Mouse (Mus musculus) 3T3-L1 (cell line): Measurements from ENCODE around the gene Tepsin.
A peak's percentile ranks its signal among the peaks of the same experiment; 100 is the strongest.

Source experiments
- DNase-seq: peaks from one replicate; pipeline ENCODE4 v3.0.0-alpha.2; 2015; ENCODE audit warnings: low read depth, low spot score

Tepsin gene

DNA sequence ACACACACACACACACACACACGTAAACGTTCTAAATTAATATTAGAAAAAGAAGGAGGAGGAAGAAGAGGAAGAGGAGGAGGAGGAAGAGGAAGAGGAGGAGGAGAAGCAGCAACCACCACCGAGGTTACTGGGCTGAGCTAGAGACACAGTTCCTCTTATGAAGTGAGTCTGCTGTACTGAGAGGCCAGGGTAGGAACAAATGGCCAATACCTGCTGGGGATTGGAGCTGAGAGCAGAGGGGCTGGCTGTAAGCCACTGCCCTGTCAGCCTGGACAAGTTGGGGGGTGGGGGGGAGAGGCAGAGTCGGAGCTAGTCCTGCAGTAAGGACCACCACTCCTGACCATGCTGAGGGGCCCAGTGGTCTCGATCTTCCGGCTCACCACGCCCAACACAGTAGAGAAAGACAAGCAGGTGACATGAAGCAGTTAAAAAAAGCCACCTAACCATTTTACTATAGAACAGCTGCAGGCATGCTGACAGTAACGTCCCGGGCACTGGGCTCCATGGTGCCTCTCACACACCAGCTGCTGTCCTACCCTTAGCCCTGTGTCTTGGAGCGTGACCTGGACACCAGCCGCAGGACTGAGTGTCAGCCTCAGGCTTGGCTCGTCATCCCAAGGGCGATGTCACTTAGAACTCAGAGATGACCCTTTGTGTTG lies 34.4 kb downstream of the Tepsin start:
- DNase-seq: no peak

DNA sequence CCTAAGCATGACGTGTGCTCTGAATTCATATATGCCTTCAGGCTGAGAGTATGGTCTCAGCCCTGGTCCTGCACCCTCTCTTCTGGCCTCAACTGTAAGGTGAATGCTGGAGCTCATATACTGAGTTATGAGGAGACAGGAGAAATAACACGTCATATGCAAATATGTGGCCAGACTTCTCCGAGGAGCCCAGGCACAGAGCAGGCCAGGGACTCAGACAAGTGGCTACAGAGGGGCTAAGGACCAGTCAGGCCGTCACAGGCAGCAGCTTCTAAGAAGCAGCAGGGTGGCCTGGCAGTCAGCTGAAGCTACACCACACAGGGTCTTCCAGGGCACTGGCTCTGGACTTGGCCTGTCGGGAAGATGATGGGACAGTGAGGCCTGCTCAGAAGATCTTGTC lies 35.2 kb downstream of the Tepsin start:
- no peak for DNase-seq

DNA sequence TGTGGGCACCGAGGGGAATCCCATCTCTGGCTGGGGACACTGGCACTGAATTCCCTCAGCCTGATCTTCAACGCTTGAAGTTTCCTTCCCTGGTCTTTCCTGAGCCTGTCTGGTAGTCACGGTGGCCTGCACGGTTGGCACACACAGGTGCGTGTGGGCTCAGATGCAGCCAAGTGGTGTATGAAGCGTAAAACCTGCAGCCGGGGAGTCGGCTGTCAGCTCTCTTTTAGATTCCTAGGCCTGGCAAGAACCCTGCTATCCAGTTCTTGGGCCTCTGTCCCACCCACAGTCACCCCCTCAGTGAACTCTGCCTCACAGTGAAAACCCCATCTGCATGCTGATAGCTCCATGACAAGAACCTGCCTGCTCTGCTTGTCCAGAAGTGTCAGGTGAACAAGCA lies 37.9 kb downstream of the Tepsin start:
- DNase-seq: no peak

DNA sequence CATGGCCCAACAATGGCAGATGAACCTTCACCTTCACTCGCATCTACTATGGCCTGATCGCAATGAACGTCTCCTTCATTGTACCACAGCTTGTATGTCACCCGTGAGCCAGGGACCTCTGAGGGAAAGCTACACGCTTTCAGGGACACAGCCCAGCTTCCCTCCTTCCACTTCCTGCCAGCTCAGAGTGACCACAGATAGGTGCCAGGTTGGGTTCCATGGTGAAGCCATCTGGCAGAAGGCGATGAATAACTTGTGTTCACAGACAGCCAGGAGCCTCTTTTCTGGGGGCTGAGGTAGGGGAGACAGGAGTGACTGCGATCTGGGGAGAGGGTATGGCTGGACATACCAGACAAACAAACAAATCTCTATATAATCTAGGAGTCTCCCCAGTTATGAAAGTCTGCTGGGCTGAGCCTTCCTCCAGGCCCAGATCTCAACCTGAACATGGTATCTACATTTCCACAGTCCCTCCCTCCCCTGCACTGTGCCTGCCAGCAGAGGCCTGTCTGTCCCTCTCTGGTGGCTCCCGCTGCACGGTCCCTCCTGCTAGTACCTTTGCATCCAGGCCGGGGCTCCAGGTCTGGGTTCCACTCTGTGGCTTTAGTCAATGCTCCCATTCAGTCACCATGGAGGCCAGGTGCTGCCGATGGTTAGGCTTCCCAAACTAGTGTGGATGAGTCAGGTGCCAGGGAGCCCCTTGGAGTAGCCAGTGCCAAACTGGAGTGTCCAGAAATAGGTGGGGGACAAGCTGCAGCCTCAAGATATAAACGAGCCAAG lies 42.4 kb downstream of the Tepsin start:
- no peak for DNase-seq

DNA sequence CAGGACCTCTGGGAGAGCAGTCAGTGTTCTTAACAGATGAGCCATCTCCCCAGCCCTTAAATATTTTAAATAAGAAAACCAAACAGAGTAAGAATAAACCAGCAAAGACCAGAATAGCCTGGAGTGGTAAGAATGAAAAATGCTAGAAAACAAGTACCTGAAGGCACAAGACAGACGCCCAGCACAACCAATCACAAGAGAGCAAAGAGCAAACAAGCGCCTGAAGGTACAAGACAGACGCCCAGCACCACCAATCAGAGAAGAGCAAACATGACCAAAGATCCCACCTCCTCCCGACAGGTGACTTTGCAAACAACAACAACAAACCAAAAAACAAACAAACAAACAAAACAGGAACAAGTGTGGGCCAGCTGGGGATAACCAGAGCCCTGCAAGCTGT lies 44.7 kb downstream of the Tepsin start:
- no peak for DNase-seq

DNA sequence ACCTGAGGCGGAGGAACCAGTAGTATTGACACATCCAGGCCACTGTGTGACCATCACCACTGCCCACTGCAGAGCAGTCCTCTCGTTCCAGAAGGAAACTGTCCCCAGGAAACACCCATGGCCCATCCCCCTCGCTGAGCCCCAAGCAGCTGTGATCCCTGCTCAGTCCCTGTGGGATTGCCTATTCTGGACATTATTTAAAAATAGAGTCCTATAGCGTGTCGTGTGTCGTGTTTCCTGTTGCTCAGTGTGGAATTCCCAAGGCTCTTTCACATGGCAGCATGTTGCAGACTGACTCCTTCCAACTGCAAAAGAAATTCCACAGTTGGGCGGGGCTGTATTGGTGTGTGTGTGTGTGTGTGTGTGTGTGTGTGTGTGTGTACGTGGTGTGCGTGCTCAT lies 46.3 kb downstream of the Tepsin start:
- DNase-seq: no peak

DNA sequence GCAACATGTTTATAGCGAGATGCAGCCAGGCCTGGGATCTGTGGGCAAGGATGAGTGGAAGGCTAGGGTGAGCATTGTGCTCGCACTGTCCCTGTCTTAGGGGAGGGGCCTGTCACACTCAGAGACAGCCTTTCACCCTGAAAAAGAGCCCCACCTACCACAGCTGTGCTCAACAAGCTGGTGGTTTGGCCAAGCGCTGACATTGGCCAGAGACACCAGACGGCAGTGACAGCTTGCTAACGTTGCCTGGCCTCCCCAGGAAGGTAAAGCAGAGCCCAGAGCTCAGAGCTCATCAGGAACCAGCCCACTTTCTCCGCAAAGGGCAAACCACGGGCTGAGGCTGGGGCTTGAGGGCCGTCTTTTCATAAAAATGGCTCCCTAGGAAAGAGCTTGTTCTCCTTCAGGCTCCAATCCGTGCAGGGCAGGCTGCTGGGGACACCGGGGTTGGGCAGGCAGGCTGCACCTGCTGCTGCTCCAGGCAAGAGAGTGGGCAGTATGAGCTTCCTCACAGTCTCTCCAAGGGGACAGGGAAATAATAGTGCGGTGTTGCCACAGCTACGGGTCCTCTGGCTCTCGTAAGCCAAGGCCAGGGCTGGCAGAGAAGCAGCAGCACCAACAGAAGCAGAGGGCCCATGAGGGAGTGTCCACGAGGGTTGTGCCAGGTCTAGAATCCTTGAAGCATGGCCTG lies 47.3 kb downstream of the Tepsin start:
- no peak for DNase-seq

DNA sequence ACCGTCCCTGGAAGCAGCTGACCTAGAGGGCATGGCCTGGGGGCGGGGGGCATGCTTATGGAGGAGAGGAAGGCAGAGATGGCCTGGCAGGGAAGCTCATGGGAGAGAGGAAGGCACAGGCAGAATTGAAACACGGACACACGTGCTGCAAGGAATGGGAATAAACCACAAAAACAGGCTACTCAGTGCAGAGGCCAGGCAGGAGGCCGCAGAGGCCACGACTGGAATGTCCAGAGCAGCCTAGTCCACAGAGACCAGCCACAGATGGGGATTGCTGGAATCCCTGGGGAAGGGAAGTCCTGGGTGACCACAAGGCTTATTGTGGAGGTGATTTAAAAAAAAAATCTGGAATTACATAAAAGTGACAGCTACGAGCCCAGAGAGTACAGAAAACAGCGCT lies 49.5 kb downstream of the Tepsin start:
- peak; percentile 69 for DNase-seq

DNA sequence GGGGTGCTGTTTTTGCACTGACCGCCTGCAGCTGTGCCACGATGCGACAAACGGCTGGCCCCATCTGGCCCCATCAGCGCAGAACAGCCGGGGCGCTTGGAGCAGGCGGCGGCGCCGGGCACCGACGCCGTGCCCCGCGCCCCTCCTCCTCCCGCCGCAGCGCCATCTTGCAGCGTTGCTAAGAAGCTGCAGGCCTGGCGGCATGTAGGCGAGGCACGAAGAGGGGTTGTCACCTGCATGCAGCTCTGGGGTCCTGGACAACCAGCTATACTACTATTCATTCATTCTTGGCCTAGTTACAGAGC lies 50.3 kb downstream of the Tepsin start:
- DNase-seq: no peak

DNA sequence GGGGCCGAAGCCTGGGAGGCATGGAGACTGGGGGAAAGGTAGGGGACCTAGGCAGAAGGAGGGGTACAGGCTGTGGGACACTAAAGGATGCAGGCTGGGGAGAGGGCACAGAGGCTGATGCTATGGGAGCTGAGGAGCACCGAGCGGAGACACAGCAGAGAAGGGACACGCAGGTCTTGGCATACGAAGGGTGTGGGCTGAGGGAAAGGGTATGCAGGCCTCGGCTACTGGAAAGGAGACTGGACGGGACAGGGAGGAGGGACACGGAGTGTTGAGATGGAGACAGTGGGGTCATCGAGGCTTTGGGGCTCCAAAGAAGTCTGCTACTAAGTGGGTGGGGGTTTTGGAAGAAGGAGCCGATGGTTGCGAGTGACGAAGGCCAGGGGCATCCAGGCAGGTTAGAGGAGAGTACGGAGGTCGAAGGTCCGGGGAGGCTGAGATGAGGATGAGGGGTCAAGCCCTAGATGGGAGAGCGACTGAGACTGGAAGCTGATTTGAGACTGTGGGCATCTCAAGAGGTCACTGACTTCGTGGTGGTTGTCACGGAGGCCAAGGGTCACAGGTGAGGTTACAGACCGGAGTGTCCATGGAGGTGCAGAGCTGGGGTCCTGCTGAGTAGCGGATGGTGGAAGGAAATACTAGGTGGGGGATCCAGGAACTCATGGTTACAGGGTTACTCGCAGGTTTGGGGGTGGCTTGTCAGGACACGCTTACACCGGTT lies 50.8 kb downstream of the Tepsin start:
- no peak for DNase-seq

DNA sequence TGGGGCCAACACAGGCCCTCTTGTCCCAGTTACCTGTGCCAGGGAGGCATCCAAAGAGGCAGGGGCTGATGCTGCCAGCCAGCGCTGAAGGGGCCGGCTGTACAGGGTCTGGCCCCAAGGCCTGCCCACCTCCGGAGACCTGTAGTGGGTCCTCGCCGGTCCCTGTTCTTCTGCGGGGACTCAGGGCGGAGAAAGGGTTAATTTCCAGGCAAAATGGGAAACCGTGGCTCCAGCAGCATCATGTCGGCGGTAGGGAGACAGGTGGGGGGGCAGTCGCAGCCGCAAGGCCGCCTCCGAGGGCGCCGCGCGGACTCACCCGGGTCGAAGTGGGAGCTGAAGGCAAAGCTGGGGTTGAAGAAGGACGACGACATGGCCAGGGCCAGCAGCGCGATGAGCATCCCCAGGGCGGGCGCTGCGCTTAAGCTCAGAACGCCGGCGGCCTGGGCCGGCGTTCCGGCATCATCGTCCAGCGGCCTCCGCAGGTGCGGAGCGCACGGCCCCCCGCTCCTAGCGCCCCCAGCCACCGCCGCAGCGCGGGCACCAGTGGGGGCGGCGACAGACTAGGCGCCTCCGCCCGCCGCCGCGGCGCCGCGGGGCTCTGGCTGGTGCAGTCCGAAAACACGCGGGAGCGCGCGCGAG lies 51.9 kb downstream of the Tepsin start, which contains the start of gene Aatk:
TSS of gene Aatk (minus strand) at position 615 of the 639 bp plus-strand sequence.
- no peak for DNase-seq

DNA sequence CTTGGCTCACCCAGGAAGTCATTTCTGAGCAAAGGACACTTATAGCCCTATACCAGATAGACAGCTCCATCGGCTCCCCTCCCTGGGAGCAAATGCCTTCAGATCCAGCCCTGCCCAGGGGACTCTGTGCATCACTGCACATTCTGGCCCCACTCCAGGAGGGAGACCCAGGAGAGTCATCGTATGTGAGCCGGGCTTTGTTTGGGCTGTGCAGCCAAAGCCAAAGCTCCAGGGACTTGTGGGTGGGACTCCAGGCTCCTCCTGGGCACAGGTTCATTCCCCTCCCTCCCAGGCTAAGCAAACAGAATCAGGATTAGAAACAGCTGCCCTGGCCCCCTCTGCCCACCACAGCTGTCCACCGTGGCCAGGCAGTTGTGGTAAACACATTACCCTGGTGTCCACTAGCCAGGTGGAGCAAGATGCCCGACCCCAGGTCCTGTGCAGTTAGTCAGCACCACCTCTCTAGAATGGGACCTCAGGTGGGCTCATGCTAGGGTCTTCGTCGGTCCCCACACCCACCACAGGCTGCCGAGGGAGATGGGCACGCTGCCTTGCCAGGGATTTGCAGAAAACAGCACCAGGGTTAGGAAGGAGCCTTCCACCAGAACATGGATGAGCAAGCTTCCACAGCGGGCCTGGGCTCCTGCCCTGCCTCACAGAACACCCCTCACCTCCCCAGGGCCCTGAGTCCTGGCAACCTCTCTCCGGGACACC lies 52.5 kb downstream of the Tepsin start:
- peak; percentile 28 for DNase-seq

DNA sequence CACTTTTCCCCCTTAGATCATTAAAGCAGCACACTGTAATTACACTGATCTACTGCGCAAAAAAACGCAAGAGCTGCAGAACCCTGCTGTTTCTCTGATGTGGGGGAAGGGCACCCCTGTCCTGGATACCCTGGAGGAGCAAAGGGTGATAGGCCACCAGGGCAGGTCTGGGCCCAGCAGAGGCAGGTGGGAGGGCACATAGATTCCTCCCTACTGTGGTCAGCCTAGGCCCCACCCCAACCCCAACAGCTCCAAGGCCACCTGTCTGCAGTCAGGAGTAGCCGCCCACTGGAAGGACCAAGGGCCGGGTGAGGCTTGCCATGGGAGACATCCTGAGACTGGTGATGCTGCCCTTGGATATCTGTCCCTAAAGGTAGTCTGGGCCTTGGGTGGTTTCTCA lies 53.2 kb downstream of the Tepsin start:
- no peak for DNase-seq

DNA sequence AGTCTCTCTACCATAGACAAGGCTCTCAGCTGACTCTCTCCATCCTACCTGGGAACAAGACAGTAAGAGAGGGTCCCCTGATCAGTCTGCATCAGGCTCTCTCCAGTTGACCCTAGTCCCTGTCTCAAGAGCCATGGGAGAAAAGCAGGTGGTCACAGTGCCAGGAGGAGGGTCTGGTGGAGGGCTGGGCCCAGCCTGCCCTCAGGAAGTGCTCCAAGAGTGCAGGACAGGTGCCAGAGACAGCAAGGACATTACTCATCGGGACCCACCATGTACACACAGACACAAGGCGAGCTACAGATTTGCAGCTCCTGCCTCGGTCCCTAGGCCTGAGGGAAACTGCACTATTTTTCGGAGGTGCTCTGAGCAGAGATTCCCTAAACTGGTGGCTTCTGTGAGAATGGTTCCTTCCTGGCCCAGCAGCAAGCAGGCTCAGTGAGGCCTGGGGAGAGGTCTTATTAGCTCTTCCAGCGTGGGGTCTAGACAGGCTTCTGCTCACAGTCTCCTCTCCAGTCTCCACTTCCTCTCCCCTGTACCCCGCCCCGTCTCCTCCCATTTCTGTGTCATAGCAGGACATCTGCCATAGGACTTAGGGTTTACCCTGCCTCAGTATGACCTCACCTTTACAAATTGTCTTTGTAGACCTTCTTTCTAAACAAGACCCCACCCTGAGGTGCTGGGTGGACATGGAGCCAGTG lies 56.2 kb downstream of the Tepsin start:
- DNase-seq: no peak

DNA sequence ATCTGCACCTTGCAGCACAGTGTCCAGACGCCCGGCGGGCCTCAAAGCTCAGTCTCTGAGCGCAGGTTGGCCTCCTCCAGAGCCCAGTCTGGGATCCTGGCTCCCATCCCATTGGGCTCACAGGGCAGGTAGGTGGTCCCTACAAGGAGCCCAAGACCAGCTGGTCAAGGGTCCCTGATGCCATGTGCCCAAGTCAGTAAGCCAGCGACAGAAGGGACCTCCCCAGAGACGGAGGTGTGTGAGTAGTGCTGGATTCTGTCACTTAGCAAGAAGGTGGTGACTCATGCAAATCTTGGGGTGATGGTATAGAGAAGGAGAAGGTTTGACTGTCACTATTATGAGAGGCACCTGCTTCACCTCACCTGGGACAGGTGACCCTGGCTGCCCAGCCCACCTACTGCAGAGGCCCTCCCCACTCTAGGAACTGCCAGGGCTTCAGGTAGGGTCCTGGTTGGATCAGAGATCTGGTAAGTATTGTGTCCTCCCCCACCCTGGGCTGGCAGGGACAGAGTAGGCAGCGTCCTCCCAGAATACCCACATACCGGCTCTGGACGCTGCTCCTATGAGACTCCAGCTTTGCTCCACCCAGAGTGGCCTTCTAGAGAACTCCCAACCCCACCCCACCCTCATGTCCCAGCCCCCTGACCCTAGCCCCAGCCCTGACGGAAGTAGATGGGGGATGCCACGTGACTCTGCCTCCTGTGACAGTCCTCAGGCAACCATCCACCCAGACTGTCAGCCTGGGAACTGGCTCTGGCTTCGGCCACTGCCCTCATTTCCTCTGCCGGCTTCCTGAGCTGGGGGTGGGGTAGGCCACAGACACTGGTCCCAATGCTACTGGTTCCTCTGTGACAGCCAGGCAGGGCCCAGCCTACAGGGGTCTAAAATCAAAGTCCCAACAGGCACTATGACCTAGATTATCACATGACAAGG lies 57.1 kb downstream of the Tepsin start:
- no peak for DNase-seq
